Mouse (Mus musculus) midbrain, embryonic 16.5 days (tissue): ENCODE measurements around the gene Dclk2. TPM values are rescaled to one million over a fixed set of nuclear protein-coding genes. Genes with fewer than 3 reads are reported as not detected.

Source experiments
- ATAC-seq: fragments of 200-750 bp; cut with Nextera tagmentation; 2 replicates; pipeline ENCODE4 v1.8.0; 2017; ENCODE audit warnings: moderate TSS enrichment
- H3K27ac ChIP-seq: fragments of 300-500 bp; sonication (generic); 2 replicates; pipeline ENCODE4 v1.5.1; 2014; ENCODE audit warnings: mild to moderate bottlenecking, low read length, mixed read lengths
- H3K27me3 ChIP-seq: fragments of 300-500 bp; sonication (generic); 2 replicates; pipeline ENCODE4 v1.6.1; 2014; ENCODE audit warnings: low read depth, low read length, mixed read lengths; ENCODE audit not compliant: control insufficient read depth, insufficient read depth
- H3K36me3 ChIP-seq: fragments of 300-500 bp; sonication (generic); 2 replicates; pipeline ENCODE4 v1.6.1; 2014; ENCODE audit warnings: mild to moderate bottlenecking, low read length, moderate library complexity, mixed read lengths; ENCODE audit not compliant: control insufficient read depth, insufficient read depth
- H3K4me1 ChIP-seq: fragments of 300-500 bp; sonication (generic); 2 replicates; pipeline ENCODE4 v1.6.1; 2014; ENCODE audit warnings: mild to moderate bottlenecking, low read length, mixed read lengths; ENCODE audit not compliant: control insufficient read depth, insufficient read depth
- H3K4me2 ChIP-seq: fragments of 300-500 bp; sonication (generic); 2 replicates; pipeline ENCODE4 v1.6.1; 2014; ENCODE audit warnings: mild to moderate bottlenecking, low read length, mixed read lengths
- H3K4me3 ChIP-seq: fragments of 300-500 bp; sonication (generic); 2 replicates; pipeline ENCODE4 v1.5.1; 2014; ENCODE audit warnings: low read depth, mild to moderate bottlenecking, low read length, moderate library complexity, mixed read lengths
- H3K9ac ChIP-seq: fragments of 300-500 bp; sonication (generic); 2 replicates; pipeline ENCODE4 v1.6.1; 2014; ENCODE audit warnings: low read depth, low read length, mixed read lengths
- H3K9me3 ChIP-seq: fragments of 300-500 bp; sonication (generic); replicated peaks from 2 replicates; pipeline ENCODE4 v1.6.1; 2014; ENCODE audit warnings: mild to moderate bottlenecking, low read length, mixed read lengths; ENCODE audit not compliant: control insufficient read depth, poor library complexity, severe bottlenecking
- WGBS: fragments of 180-500 bp; shearing (Covaris S2); extraction: QIAGEN DNeasy Blood & Tissue Kit; methylation state at CpG from one replicate; pipeline ENCODE4 v1.1.7; 2014; 5-methylcytosine and 5-hydroxymethylcytosine counted together
- polyA plus RNA-seq: library from polyadenylated mRNA; unstranded; fragments of >200 nt; fragmentation: Nextera tagmentation; extraction: Ambion mirVana; gene quantifications from 2 replicates; pipeline ENCODE4 v1.2.1, GENCODE M21; 2015

Gene Dclk2
- polyA plus RNA-seq, 1 experiment from 2014 or later, result 85.0 TPM

- Histone ChIP-seq H3K27ac (peak overlapping the region; percentile 70), H3K27me3 (no peaks in the 10 kb centered on the region), H3K9me3 (no peaks in the 10 kb centered on the region), H3K4me3 (no peak overlapping the region), H3K9ac (no peak overlapping the region), H3K4me2 (peak overlapping the region; percentile 28; the same call in 1 of the 2 replicates), H3K4me1 (peaks cover 10% of the 10 kb centered on the region), H3K36me3 (no peaks in the 10 kb centered on the region)
- 2% methylated on average over 2 of the region's 2 CpGs for WGBS
- peak; percentile 81; the same call in 1 of the 2 replicates for ATAC-seq
Measured at GRCm38 (mm10) chr3:86936254-86936836, 15.7 kb upstream of the Dclk2 start.

- no peak for ATAC-seq
- Histone ChIP-seq H3K4me2 (no peak overlapping the region), H3K9ac (no peak overlapping the region), H3K36me3 (no peaks in the 10 kb centered on the region), H3K27ac (no peak overlapping the region), H3K27me3 (no peaks in the 10 kb centered on the region), H3K4me3 (no peak overlapping the region), H3K9me3 (no peaks in the 10 kb centered on the region), H3K4me1 (peaks cover 10% of the 10 kb centered on the region)
- WGBS, result 87% methylated on average over 7 of the region's 7 CpGs
Measured at GRCm38 (mm10) chr3:86933446-86933845, 12.8 kb upstream of the Dclk2 start.

GRCm38 (mm10) chr3:86923686-86924085, 3.0 kb upstream of the Dclk2 start:
- H3K4me2 ChIP-seq, result no peak overlapping the region
- H3K4me1 ChIP-seq, result peaks cover 8% of the 10 kb centered on the region
- no peak overlapping the region for H3K4me3 ChIP-seq
- H3K36me3 ChIP-seq, result no peaks in the 10 kb centered on the region
- H3K9me3 ChIP-seq, result no peaks in the 10 kb centered on the region
- WGBS, result 84% methylated on average over 10 of the region's 10 CpGs
- H3K9ac ChIP-seq, result no peak overlapping the region
- ATAC-seq, result no peak
- H3K27ac ChIP-seq, result no peak overlapping the region
- H3K27me3 ChIP-seq, result no peaks in the 10 kb centered on the region

- 66% methylated on average over 18 of the region's 18 CpGs for WGBS
- H3K4me2 ChIP-seq, result peak overlapping the region; percentile 83
- peaks cover 6% of the 10 kb centered on the region; the same call in 1 of the 2 replicates for H3K36me3 ChIP-seq
- no peak for ATAC-seq
- peak overlapping the region; percentile 92 for H3K4me3 ChIP-seq
- peaks cover 28% of the 10 kb centered on the region for H3K4me1 ChIP-seq
- no peaks in the 10 kb centered on the region for H3K27me3 ChIP-seq
- H3K9ac ChIP-seq, result peak overlapping the region; percentile 97; the same call in 1 of the 2 replicates
- H3K9me3 ChIP-seq, result no peaks in the 10 kb centered on the region
- peak overlapping the region; percentile 98 for H3K27ac ChIP-seq
Measured at GRCm38 (mm10) chr3:86921181-86921975, 726 bp upstream of the Dclk2 start.

- peak overlapping the region; percentile 92 for H3K4me3 ChIP-seq
- H3K4me2 ChIP-seq, result peak overlapping the region; percentile 83
- ATAC-seq, result peak; percentile 66
- no peaks in the 10 kb centered on the region for H3K27me3 ChIP-seq
- no peaks in the 10 kb centered on the region for H3K9me3 ChIP-seq
- under 1% methylated on average over 59 of the region's 61 CpGs for WGBS
- peaks cover 6% of the 10 kb centered on the region; the same call in 1 of the 2 replicates for H3K36me3 ChIP-seq
- peaks cover 34% of the 10 kb centered on the region for H3K4me1 ChIP-seq
- peak overlapping the region; percentile 98 for H3K27ac ChIP-seq
- peak overlapping the region; percentile 97 for H3K9ac ChIP-seq
Measured at GRCm38 (mm10) chr3:86919641-86920342, 860 bp downstream of the Dclk2 start.

GRCm38 (mm10) chr3:86917048-86917447, 3.6 kb downstream of the Dclk2 start:
- WGBS, result 96% methylated on average over 5 of the region's 5 CpGs
- Histone ChIP-seq H3K9me3 (no peaks in the 10 kb centered on the region), H3K4me1 (peaks cover 35% of the 10 kb centered on the region), H3K9ac (no peak overlapping the region), H3K27me3 (no peaks in the 10 kb centered on the region), H3K36me3 (peaks cover 6% of the 10 kb centered on the region; the same call in 1 of the 2 replicates), H3K4me2 (peak overlapping the region; percentile 83), H3K27ac (no peak overlapping the region), H3K4me3 (peak overlapping the region; percentile 9; the same call in 1 of the 2 replicates)
- no peak for ATAC-seq

- Histone ChIP-seq H3K27me3 (no peaks in the 10 kb centered on the region), H3K36me3 (peaks cover 6% of the 10 kb centered on the region; the same call in 1 of the 2 replicates), H3K9me3 (no peaks in the 10 kb centered on the region), H3K4me1 (peaks cover 35% of the 10 kb centered on the region), H3K9ac (no peak overlapping the region), H3K27ac (no peak overlapping the region), H3K4me3 (peak overlapping the region; percentile 9), H3K4me2 (peak overlapping the region; percentile 83)
- 94% methylated on average over 4 of the region's 4 CpGs for WGBS
- ATAC-seq, result no peak
Measured at GRCm38 (mm10) chr3:86916626-86917025, 4.0 kb downstream of the Dclk2 start.

GRCm38 (mm10) chr3:86915291-86915690, 5.4 kb downstream of the Dclk2 start:
- no peaks in the 10 kb centered on the region for H3K27me3 ChIP-seq
- peaks cover 6% of the 10 kb centered on the region; the same call in 1 of the 2 replicates for H3K36me3 ChIP-seq
- 68% methylated on average over 13 of the region's 13 CpGs for WGBS
- no peak overlapping the region for H3K4me2 ChIP-seq
- H3K4me3 ChIP-seq, result no peak overlapping the region
- no peak overlapping the region for H3K27ac ChIP-seq
- no peaks in the 10 kb centered on the region for H3K9me3 ChIP-seq
- H3K9ac ChIP-seq, result no peak overlapping the region
- peaks cover 31% of the 10 kb centered on the region for H3K4me1 ChIP-seq
- ATAC-seq, result no peak
